Mouse (Mus musculus) testis, adult 2 months (tissue): Measurements from ENCODE around the gene Rpl26. TPM values are rescaled to one million over a fixed set of nuclear protein-coding genes. Genes with fewer than 3 reads are reported as not detected.

ENCODE experiments used
- H3K27ac ChIP-seq: fragments of 200-500 bp; 2 replicates; pipeline ENCODE4 v1.5.1; 2012; ENCODE audit warnings: low read depth, low read length; ENCODE audit not compliant: control insufficient read depth, insufficient read depth
- H3K27me3 ChIP-seq: fragments of 200-500 bp; 2 replicates; pipeline ENCODE4 v1.6.1; 2012; ENCODE audit warnings: mild to moderate bottlenecking, low read length, moderate library complexity; ENCODE audit not compliant: control insufficient read depth, insufficient read depth
- H3K36me3 ChIP-seq: fragments of 200-500 bp; 2 replicates; pipeline ENCODE4 v1.6.1; 2012; ENCODE audit warnings: mild to moderate bottlenecking, low read length; ENCODE audit not compliant: control insufficient read depth, insufficient read depth
- H3K4me1 ChIP-seq: fragments of 200-500 bp; 2 replicates; pipeline ENCODE4 v1.6.1; 2012; ENCODE audit warnings: low read length; ENCODE audit not compliant: control insufficient read depth, insufficient read depth
- H3K4me3 ChIP-seq: fragments of 200-500 bp; 2 replicates; pipeline ENCODE4 v1.5.1; 2012; ENCODE audit warnings: low read depth, mild to moderate bottlenecking, low read length, moderate library complexity, mixed read lengths; ENCODE audit not compliant: control insufficient read depth
- CTCF ChIP-seq: fragments of 200-500 bp; IDR thresholded peaks from 2 replicates; pipeline ENCODE4 v1.5.1; 2012; ENCODE audit warnings: low read depth, mild to moderate bottlenecking, inconsistent platforms, low read length, moderate library complexity; ENCODE audit not compliant: control insufficient read depth, insufficient read depth, insufficient replicate concordance
- POLR2A ChIP-seq: fragments of 200-500 bp; IDR thresholded peaks from 2 replicates; pipeline ENCODE4 v1.6.1; 2012; ENCODE audit warnings: low read depth, mild to moderate bottlenecking, inconsistent platforms, low read length, moderate library complexity; ENCODE audit not compliant: control insufficient read depth
- polyA plus RNA-seq: library from polyadenylated mRNA; depleted of rRNA; stranded (reverse); fragments of >200 nt; gene quantifications from 2 replicates; pipeline ENCODE4 v1.2.3, GENCODE M21; 2012

The Rpl26 gene
- polyA plus RNA-seq, 1 experiment, result 938 TPM

DNA sequence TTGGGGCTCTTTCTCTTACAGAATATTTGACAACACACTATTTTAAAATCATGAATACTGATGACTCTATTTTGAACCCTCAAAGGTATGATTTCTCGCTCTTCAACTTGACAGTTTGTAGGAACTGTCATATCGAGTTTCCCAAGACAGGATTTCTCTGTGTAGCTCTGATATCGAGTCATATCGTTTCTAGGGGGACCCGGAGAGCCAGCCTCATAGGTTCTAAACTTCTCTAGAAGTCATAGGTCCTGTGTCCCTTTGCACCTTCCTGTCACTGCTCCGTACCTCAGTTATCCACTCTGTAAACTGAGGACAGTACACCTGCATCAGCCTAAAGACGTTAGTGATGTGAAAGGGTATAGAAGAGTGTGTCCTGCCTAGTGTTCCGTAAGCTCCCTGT is 1.6 kb upstream of the Rpl26 start:
- TF ChIP-seq CTCF (no peak), POLR2A (no peak)
- H3K27me3 ChIP-seq, result no peaks in the 10 kb centered on the region
- H3K4me3 ChIP-seq, result no peak overlapping the region
- peaks cover 2% of the 10 kb centered on the region; the same call in 1 of the 2 replicates for H3K4me1 ChIP-seq
- peaks cover 5% of the 10 kb centered on the region for H3K36me3 ChIP-seq
- H3K27ac ChIP-seq, result no peak overlapping the region

DNA sequence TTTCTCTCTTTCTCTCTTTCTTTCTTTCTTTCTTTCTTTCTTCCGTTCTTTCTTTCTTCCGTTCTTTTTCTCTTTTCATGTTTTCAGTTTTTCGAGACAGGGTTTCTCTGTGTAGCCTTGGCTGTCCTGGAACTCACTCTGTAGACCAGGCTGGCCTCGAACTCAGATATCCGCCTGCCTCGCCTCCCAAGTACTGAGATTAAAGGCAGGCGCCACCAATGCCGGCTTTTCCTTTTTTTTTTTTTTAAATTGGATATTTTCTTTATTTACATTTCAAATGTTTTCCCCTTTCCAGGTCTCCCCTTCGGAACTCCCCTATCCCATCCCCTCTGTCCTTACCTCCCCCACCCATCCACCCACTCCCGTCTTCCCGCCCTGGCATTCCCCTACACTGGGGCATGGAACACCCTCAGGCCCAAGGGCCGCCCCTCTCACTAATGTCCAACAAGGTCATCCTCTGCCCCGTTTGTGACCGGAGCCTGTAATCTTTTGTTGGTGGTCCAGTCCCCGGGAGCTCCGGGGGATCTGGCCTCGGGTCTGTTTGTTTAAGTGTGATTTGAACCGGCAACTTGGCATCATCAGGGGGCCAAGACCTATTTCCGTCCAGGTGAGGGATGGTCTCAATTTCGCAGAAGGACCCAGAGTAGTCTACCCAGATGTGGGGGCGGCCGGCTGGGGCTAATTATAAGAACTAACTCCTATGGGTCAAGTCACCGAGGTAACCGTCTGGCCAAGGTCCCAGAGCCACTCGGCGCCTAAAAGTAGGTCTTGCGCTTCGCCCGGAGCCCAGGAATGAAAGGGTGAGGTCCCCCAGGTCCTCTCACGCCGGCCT is 648 bp upstream of the Rpl26 start:
- TF ChIP-seq POLR2A, result no peak
- TF ChIP-seq CTCF, result no peak
- H3K4me1 ChIP-seq, result peaks cover 2% of the 10 kb centered on the region; the same call in 1 of the 2 replicates
- peak overlapping the region; percentile 68 for H3K27ac ChIP-seq
- peak overlapping the region; percentile 99 for H3K4me3 ChIP-seq
- no peaks in the 10 kb centered on the region for H3K27me3 ChIP-seq
- peaks cover 5% of the 10 kb centered on the region for H3K36me3 ChIP-seq

DNA sequence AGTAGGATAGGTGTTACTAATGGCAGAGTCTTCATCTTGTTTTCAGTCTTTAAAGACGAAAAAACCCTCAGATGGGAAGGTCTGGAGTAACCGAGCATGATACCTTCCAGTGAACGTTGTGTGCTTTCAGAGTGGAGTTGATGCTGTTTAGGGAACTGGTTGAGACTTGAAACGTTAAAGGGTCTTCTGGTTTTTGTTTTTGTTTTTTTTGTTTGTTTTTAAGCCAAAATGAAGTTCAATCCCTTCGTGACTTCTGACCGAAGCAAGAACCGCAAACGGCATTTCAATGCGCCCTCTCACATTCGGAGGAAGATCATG is 623 bp downstream of the Rpl26 start:
- Histone ChIP-seq H3K4me3 (peak overlapping the region; percentile 99), H3K27me3 (no peaks in the 10 kb centered on the region), H3K27ac (peak overlapping the region; percentile 88), H3K36me3 (peaks cover 5% of the 10 kb centered on the region), H3K4me1 (peaks cover 2% of the 10 kb centered on the region; the same call in 1 of the 2 replicates)
- TF ChIP-seq POLR2A (no peak), CTCF (no peak)

DNA sequence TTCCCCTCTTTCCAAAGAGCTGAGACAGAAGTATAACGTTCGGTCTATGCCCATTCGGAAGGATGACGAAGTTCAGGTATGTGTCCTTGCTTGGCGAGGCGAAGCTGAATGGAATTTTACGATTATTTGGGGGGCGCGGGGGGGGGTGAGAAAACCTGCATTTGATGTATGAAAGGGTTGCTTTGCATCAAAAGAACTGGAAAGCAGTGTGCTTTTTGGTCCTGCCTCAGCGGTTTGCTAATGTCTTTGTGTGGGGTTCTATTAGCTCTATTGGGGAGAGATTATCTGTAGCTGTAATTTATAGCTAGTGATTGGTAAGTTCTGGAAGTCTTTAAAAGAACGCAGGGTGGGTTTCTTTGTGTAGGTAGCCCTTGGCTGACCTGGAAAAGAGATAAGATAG is 984 bp downstream of the Rpl26 start:
- Histone ChIP-seq H3K36me3 (peaks cover 5% of the 10 kb centered on the region), H3K27me3 (no peaks in the 10 kb centered on the region), H3K4me3 (peak overlapping the region; percentile 99), H3K4me1 (peaks cover 2% of the 10 kb centered on the region; the same call in 1 of the 2 replicates), H3K27ac (no peak overlapping the region; the same call in 1 of the 2 replicates)
- no peak for TF ChIP-seq CTCF
- no peak for TF ChIP-seq POLR2A

DNA sequence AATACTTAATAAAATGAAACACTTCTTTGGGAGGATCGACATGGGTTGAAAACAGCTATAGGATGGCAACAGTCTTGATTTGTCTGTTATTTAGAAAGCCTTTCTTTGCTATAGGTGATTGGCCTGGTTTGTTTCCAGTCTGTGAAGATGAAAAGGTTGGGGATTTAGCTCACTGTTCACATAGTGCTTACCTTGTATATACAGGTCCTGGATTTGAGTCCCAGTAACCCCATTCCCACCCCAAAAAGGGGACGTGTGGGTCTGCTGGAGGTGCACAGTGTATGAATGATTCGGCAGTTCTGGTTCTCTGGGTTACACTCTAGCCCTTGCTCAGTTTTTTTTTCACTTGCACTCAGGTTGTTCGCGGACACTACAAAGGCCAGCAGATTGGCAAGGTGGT is 1.4 kb downstream of the Rpl26 start:
- H3K27ac ChIP-seq, result no peak overlapping the region
- TF ChIP-seq POLR2A (no peak), CTCF (no peak)
- H3K4me3 ChIP-seq, result 0 out of 2 replicates have a peak overlapping the region, but pooled peaks have one; percentile 3
- H3K27me3 ChIP-seq, result no peaks in the 10 kb centered on the region
- H3K4me1 ChIP-seq, result peaks cover 2% of the 10 kb centered on the region; the same call in 1 of the 2 replicates
- peaks cover 5% of the 10 kb centered on the region for H3K36me3 ChIP-seq

DNA sequence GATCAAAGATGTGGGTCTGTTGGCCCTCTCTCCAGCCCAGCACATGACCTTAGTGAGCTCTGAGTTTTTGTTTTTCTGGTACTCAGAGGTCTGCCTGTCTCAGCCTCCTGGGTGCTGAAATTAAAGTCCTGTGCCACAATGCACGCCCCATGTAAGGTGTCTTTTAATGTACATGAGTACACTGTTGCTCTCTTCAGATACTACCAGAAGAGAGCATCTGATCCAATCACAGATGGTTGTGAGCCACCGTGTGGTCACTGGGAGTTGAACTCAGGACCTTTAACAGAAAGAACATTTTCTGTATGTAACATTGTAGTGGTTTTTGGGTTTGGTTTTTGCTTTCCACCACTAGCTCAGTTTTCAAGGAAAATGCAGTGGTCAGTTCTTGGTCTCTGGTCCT is 2.4 kb downstream of the Rpl26 start:
- Histone ChIP-seq H3K27me3 (no peaks in the 10 kb centered on the region), H3K36me3 (peaks cover 5% of the 10 kb centered on the region), H3K4me3 (no peak overlapping the region), H3K4me1 (peaks cover 2% of the 10 kb centered on the region; the same call in 1 of the 2 replicates), H3K27ac (no peak overlapping the region)
- TF ChIP-seq CTCF (no peak), POLR2A (no peak)

DNA sequence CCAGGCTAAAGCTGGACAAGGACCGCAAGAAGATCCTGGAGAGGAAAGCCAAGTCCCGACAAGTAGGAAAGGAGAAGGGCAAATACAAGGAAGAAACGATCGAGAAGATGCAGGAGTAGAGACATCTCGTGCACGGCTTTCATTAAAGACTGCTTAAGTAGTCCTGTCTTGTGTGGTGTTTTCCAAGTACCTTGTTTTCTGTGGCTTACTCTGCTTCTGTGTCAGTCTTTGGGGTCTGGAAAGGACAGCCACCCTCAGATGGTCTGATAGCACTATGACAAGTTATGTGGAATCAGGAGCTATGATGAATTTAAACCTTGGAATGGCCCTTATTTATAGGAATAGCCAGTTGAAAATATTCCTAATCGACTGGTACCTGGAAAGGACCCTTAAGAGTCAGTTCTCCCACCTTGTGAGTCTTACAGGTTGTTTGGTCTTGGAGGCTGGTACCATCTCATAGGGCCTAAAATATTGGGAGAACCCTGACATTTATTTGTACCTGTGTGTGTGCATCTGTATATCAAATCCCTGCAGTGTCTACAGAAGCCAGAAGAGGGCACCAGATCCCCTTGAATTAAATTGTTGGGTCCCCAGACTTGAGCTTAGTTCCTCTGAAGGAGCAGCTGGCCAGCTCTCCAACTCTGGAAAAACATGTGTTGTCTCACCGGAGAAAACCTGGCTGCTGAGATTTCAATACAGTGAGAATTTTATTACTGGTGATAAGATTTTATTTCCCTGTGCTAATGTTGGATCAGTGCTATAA is 3.2 kb downstream of the Rpl26 start:
- H3K27ac ChIP-seq, result no peak overlapping the region
- H3K36me3 ChIP-seq, result peaks cover 5% of the 10 kb centered on the region
- no peaks in the 10 kb centered on the region for H3K27me3 ChIP-seq
- no peak overlapping the region for H3K4me3 ChIP-seq
- peaks cover 2% of the 10 kb centered on the region; the same call in 1 of the 2 replicates for H3K4me1 ChIP-seq
- TF ChIP-seq POLR2A (no peak), CTCF (no peak)
